Mouse (Mus musculus): ENCODE measurements around the gene Actb. TPM values are rescaled to one million over a fixed set of nuclear protein-coding genes. Genes with fewer than 3 reads are reported as not detected.

Actb gene
- polyA plus RNA-seq, 1 experiment from 2014 or later = 6,568 TPM

GRCm38 (mm10) chr5:142926940-142927228, 20.3 kb upstream of the Actb start:
- peak overlapping the region; percentile 68 for H3K27ac ChIP-seq (ENCODE audit: low read length)
- H3K4me3 ChIP-seq (ENCODE audit: low read depth, low read length) = no peak overlapping the region
- H3K9me3 ChIP-seq (replicated peaks; ENCODE audit: control insufficient read depth, low read length) = no peaks in the 10 kb centered on the region
- peak overlapping the region; percentile 2; the same call in 1 of the 2 replicates for H3K9ac ChIP-seq (ENCODE audit: low read depth, low read length)
- WGBS (ENCODE audit: insufficient replicate concordance) = 51% methylated on average over 3 of the region's 3 CpGs
- H3K36me3 ChIP-seq (ENCODE audit: control insufficient read depth, insufficient read depth) = no peaks in the 10 kb centered on the region
- peak overlapping the region; percentile 5; the same call in 1 of the 2 replicates for H3K4me2 ChIP-seq (ENCODE audit: low read depth, low read length)
- H3K4me1 ChIP-seq (ENCODE audit: control insufficient read depth, low read depth, low read length) = peaks cover 58% of the 10 kb centered on the region
- H3K27me3 ChIP-seq (ENCODE audit: control insufficient read depth, insufficient read depth, low read depth, low read length) = no peaks in the 10 kb centered on the region
- no peak for ATAC-seq (ENCODE audit: low read depth)

- no peaks in the 10 kb centered on the region for H3K36me3 ChIP-seq (ENCODE audit: control insufficient read depth, insufficient read depth)
- ATAC-seq (ENCODE audit: low read depth) = peak; percentile 45
- peak overlapping the region; percentile 51 for H3K9ac ChIP-seq (ENCODE audit: low read depth, low read length)
- WGBS (ENCODE audit: insufficient replicate concordance) = 17% methylated on average over 13 of the region's 13 CpGs
- no peaks in the 10 kb centered on the region for H3K9me3 ChIP-seq (replicated peaks; ENCODE audit: control insufficient read depth, low read length)
- peaks cover 58% of the 10 kb centered on the region for H3K4me1 ChIP-seq (ENCODE audit: control insufficient read depth, low read depth, low read length)
- peak overlapping the region; percentile 19; the same call in 1 of the 2 replicates for H3K4me3 ChIP-seq (ENCODE audit: low read depth, low read length)
- peak overlapping the region; percentile 5; the same call in 1 of the 2 replicates for H3K4me2 ChIP-seq (ENCODE audit: low read depth, low read length)
- H3K27ac ChIP-seq (ENCODE audit: low read length) = peak overlapping the region; percentile 68
- no peaks in the 10 kb centered on the region for H3K27me3 ChIP-seq (ENCODE audit: control insufficient read depth, insufficient read depth, low read depth, low read length)
These were observed 19.8 kb upstream of the Actb start for GRCm38 (mm10) chr5:142926204-142926939.

- Histone ChIP-seq H3K27me3 (ENCODE audit: control insufficient read depth, insufficient read depth, low read depth, low read length) (no peaks in the 10 kb centered on the region), H3K4me2 (ENCODE audit: low read depth, low read length) (no peak overlapping the region), H3K4me3 (ENCODE audit: low read depth, low read length) (no peak overlapping the region), H3K9ac (ENCODE audit: low read depth, low read length) (no peak overlapping the region), H3K27ac (ENCODE audit: low read length) (no peak overlapping the region), H3K36me3 (ENCODE audit: control insufficient read depth, insufficient read depth) (no peaks in the 10 kb centered on the region), H3K9me3 (replicated peaks; ENCODE audit: control insufficient read depth, low read length) (no peaks in the 10 kb centered on the region), H3K4me1 (ENCODE audit: control insufficient read depth, low read depth, low read length) (peaks cover 66% of the 10 kb centered on the region)
- no peak for ATAC-seq (ENCODE audit: low read depth)
- WGBS (ENCODE audit: insufficient replicate concordance) = 62% methylated on average over 12 of the region's 12 CpGs
These were observed 17.9 kb upstream of the Actb start for GRCm38 (mm10) chr5:142924336-142924959.

DNA sequence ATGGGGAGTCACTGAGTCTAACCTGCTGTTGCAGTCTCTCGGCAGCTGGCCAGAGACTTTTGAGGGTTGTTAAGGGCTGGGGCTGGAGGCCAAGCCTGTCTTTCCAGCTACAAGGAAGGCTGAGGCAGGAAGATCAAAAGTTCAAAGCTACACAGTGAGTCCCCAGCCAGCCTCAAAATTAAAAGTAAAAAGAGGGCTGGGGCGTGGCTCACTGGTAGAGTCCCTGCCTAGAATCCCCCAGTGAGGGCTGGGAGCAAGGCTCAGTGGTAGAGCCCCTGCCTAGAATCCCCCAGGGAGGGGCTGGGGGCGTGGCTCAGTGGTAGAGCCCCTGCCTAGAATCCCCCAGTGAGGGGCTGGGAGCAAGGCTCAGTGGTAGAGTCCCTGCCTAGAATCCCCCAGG, 17.2 kb upstream of the Actb start:
- WGBS (ENCODE audit: insufficient replicate concordance) = 67% methylated on average over 3 of the region's 3 CpGs
- Histone ChIP-seq H3K36me3 (ENCODE audit: control insufficient read depth, insufficient read depth) (no peaks in the 10 kb centered on the region), H3K4me2 (ENCODE audit: low read depth, low read length) (no peak overlapping the region), H3K9me3 (replicated peaks; ENCODE audit: control insufficient read depth, low read length) (no peaks in the 10 kb centered on the region), H3K4me1 (ENCODE audit: control insufficient read depth, low read depth, low read length) (peaks cover 66% of the 10 kb centered on the region), H3K27me3 (ENCODE audit: control insufficient read depth, insufficient read depth, low read depth, low read length) (no peaks in the 10 kb centered on the region), H3K4me3 (ENCODE audit: low read depth, low read length) (no peak overlapping the region), H3K9ac (ENCODE audit: low read depth, low read length) (no peak overlapping the region), H3K27ac (ENCODE audit: low read length) (no peak overlapping the region)
- no peak for ATAC-seq (ENCODE audit: low read depth)

DNA sequence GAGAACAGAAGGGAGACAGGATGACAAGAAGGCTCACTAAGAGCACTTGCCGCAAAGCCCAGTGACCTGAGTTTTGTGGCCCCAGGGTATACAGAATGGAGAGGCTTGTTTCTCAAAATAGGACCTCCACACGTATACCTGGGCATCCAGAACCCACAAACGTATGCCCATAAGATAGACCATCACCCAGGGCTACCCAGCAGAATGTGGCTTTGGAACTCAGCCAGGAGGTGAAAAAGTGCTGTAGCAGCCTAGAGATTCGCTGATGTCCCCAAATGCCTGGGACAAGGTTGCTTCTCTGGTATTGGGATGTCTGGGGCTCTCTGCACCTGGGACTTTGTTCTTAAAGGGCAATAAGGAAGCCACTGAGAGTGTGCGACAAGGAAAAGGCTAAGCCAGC, 15.7 kb upstream of the Actb start:
- Histone ChIP-seq H3K9me3 (replicated peaks; ENCODE audit: control insufficient read depth, low read length) (no peaks in the 10 kb centered on the region), H3K4me3 (ENCODE audit: low read depth, low read length) (no peak overlapping the region), H3K27ac (ENCODE audit: low read length) (peak overlapping the region; percentile 100), H3K4me1 (ENCODE audit: control insufficient read depth, low read depth, low read length) (peaks cover 60% of the 10 kb centered on the region), H3K9ac (ENCODE audit: low read depth, low read length) (peak overlapping the region; percentile 70; the same call in 1 of the 2 replicates), H3K36me3 (ENCODE audit: control insufficient read depth, insufficient read depth) (no peaks in the 10 kb centered on the region), H3K27me3 (ENCODE audit: control insufficient read depth, insufficient read depth, low read depth, low read length) (no peaks in the 10 kb centered on the region), H3K4me2 (ENCODE audit: low read depth, low read length) (no peak overlapping the region)
- ATAC-seq (ENCODE audit: low read depth) = no peak
- 72% methylated on average over 5 of the region's 5 CpGs for WGBS (ENCODE audit: insufficient replicate concordance)

GRCm38 (mm10) chr5:142921074-142921459, 14.5 kb upstream of the Actb start:
- WGBS (ENCODE audit: insufficient replicate concordance) = 21% methylated on average over 6 of the region's 6 CpGs

DNA sequence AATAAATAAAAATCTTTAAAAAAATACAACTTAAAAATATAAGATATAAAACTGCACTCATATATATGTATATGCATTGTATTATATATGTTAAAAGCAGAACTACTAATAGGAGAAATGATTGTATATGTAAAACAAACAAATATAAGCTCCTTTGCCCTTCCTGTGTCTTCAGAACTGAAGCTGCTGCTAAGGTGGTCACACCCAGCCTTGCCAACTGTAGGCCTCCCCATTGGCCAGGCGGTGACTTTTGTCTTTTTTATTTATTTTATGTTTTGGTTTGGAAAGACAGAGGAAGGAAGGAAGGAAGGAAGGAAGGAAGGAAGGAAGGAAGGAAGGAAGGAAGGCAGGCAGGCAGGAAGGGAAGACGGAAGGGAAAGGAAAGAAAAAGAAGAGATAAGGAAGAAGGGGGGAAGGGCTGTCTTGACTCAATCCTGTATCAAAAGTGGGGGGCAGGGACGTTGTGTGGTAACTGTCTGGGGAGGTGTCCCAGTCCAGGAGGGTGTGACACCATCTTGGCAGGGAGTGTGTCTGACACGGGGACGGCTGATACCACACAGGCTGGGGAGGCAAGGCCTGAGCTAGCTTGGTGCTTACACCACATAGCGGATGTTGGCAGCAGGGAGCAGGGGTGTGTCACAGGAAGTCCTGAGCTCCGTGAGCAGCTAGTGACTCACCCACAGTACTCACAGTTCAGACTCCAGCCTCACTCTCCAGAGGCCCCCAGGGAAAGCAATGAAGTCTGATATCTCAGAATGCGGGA, 13.9 kb upstream of the Actb start:
- no peaks in the 10 kb centered on the region for H3K36me3 ChIP-seq (ENCODE audit: control insufficient read depth, insufficient read depth)
- no peaks in the 10 kb centered on the region for H3K27me3 ChIP-seq (ENCODE audit: control insufficient read depth, insufficient read depth, low read depth, low read length)
- H3K4me1 ChIP-seq (ENCODE audit: control insufficient read depth, low read depth, low read length) = peaks cover 43% of the 10 kb centered on the region
- WGBS (ENCODE audit: insufficient replicate concordance) = 11% methylated on average over 8 of the region's 8 CpGs
- peak overlapping the region; percentile 70 for H3K9ac ChIP-seq (ENCODE audit: low read depth, low read length)
- peak overlapping the region; percentile 100 for H3K27ac ChIP-seq (ENCODE audit: low read length)
- ATAC-seq (ENCODE audit: low read depth) = peak; percentile 99
- peak overlapping the region; percentile 80 for H3K4me2 ChIP-seq (ENCODE audit: low read depth, low read length)
- peak overlapping the region; percentile 47 for H3K4me3 ChIP-seq (ENCODE audit: low read depth, low read length)
- H3K9me3 ChIP-seq (replicated peaks; ENCODE audit: control insufficient read depth, low read length) = no peaks in the 10 kb centered on the region

More at GRCm38 (mm10) chr5:142921074-142921459, 14.5 kb upstream of the Actb start:
- peak overlapping the region; percentile 80 for H3K4me2 ChIP-seq (ENCODE audit: low read depth, low read length)
- H3K9me3 ChIP-seq (replicated peaks; ENCODE audit: control insufficient read depth, low read length) = no peaks in the 10 kb centered on the region
- peak overlapping the region; percentile 100 for H3K27ac ChIP-seq (ENCODE audit: low read length)
- H3K4me3 ChIP-seq (ENCODE audit: low read depth, low read length) = peak overlapping the region; percentile 47
- H3K27me3 ChIP-seq (ENCODE audit: control insufficient read depth, insufficient read depth, low read depth, low read length) = no peaks in the 10 kb centered on the region
- peaks cover 48% of the 10 kb centered on the region for H3K4me1 ChIP-seq (ENCODE audit: control insufficient read depth, low read depth, low read length)
- no peaks in the 10 kb centered on the region for H3K36me3 ChIP-seq (ENCODE audit: control insufficient read depth, insufficient read depth)
- peak overlapping the region; percentile 70 for H3K9ac ChIP-seq (ENCODE audit: low read depth, low read length)
- ATAC-seq (ENCODE audit: low read depth) = peak; percentile 3

DNA sequence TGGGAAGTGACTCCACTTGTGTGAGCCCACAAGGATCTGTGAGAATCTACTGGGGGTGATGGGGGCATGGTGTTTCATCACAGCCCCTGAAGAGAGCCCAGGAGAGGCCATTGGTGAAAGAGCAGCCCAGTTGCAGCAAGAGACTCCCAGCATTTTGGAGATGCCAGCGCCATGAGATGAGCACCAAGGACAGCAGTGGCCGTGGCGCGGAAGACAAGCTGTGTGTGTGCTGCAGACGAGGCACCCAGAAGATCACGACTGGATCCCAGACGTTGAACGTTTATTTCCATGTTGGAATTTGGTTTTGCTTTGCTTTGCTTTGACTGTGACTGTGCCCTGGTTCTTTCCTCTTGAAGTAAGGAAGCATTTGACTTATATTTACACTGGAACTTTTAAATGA, 10.8 kb upstream of the Actb start:
- peaks cover 39% of the 10 kb centered on the region for H3K4me1 ChIP-seq (ENCODE audit: control insufficient read depth, low read depth, low read length)

GRCm38 (mm10) chr5:142916593-142916992, 10.0 kb upstream of the Actb start:
- Histone ChIP-seq H3K27me3 (ENCODE audit: control insufficient read depth, insufficient read depth, low read depth, low read length) (no peaks in the 10 kb centered on the region), H3K9me3 (replicated peaks; ENCODE audit: control insufficient read depth, low read length) (no peaks in the 10 kb centered on the region), H3K27ac (ENCODE audit: low read length) (no peak overlapping the region), H3K36me3 (ENCODE audit: control insufficient read depth, insufficient read depth) (no peaks in the 10 kb centered on the region), H3K9ac (ENCODE audit: low read depth, low read length) (no peak overlapping the region), H3K4me3 (ENCODE audit: low read depth, low read length) (no peak overlapping the region), H3K4me2 (ENCODE audit: low read depth, low read length) (no peak overlapping the region), H3K4me1 (ENCODE audit: control insufficient read depth, low read depth, low read length) (peaks cover 35% of the 10 kb centered on the region)
- WGBS (ENCODE audit: insufficient replicate concordance) = 73% methylated on average over 7 of the region's 7 CpGs
- no peak for ATAC-seq (ENCODE audit: low read depth)

More for the DNA sequence above, 10.8 kb upstream of the Actb start:
- Histone ChIP-seq H3K27ac (ENCODE audit: low read length) (no peak overlapping the region), H3K9me3 (replicated peaks; ENCODE audit: control insufficient read depth, low read length) (no peaks in the 10 kb centered on the region), H3K36me3 (ENCODE audit: control insufficient read depth, insufficient read depth) (no peaks in the 10 kb centered on the region), H3K9ac (ENCODE audit: low read depth, low read length) (no peak overlapping the region), H3K27me3 (ENCODE audit: control insufficient read depth, insufficient read depth, low read depth, low read length) (no peaks in the 10 kb centered on the region), H3K4me2 (ENCODE audit: low read depth, low read length) (no peak overlapping the region), H3K4me3 (ENCODE audit: low read depth, low read length) (no peak overlapping the region)
- ATAC-seq (ENCODE audit: low read depth) = no peak
- 91% methylated on average over 8 of the region's 8 CpGs for WGBS (ENCODE audit: insufficient replicate concordance)

Measured in liver, embryonic 16.5 days (tissue).